Mouse (Mus musculus): ENCODE measurements around the gene Pigr. TPM values are rescaled to one million over a fixed set of nuclear protein-coding genes. Genes with fewer than 3 reads are reported as not detected.

Pigr gene
- polyA plus RNA-seq, 1 experiment from 2014 or later: not detected

Other genes starting within 250 kb of the Pigr start
- not detected in 2 replicates for gene Zp3r, start 197.1 kb upstream of the Pigr start, polyA plus RNA-seq (2016; fragmentation: Nextera tagmentation; extraction: Ambion mirVana)
- not detected in 2 replicates for gene C4bp, start 165.1 kb upstream of the Pigr start, polyA plus RNA-seq (2016; fragmentation: Nextera tagmentation; extraction: Ambion mirVana)
- not detected in 2 replicates for gene Gm29427, start 110.9 kb upstream of the Pigr start, polyA plus RNA-seq (2016; fragmentation: Nextera tagmentation; extraction: Ambion mirVana)
- gene Yod1, start 109.4 kb upstream of the Pigr start, polyA plus RNA-seq (2016; fragmentation: Nextera tagmentation; extraction: Ambion mirVana): 18.0 and 18.9 TPM in 2 replicates
- 14.0 and 14.3 TPM in 2 replicates for gene Pfkfb2, start 97.4 kb upstream of the Pigr start, polyA plus RNA-seq (2016; fragmentation: Nextera tagmentation; extraction: Ambion mirVana)
- gene AA986860, start 94.7 kb upstream of the Pigr start, polyA plus RNA-seq (2016; fragmentation: Nextera tagmentation; extraction: Ambion mirVana): 0.33 and 0.45 TPM in 2 replicates
- not detected in 2 replicates for gene Fcamr, start 25.8 kb upstream of the Pigr start, polyA plus RNA-seq (2016; fragmentation: Nextera tagmentation; extraction: Ambion mirVana)
- gene Fcmr, start 39.0 kb downstream of the Pigr start, polyA plus RNA-seq (2016; fragmentation: Nextera tagmentation; extraction: Ambion mirVana): not detected in 2 replicates
- gene Il24, start 60.8 kb downstream of the Pigr start, polyA plus RNA-seq (2016; fragmentation: Nextera tagmentation; extraction: Ambion mirVana): not detected in 2 replicates
- not detected in 2 replicates for gene Il20, start 84.8 kb downstream of the Pigr start, polyA plus RNA-seq (2016; fragmentation: Nextera tagmentation; extraction: Ambion mirVana)
- gene Il19, start 113.4 kb downstream of the Pigr start, polyA plus RNA-seq (2016; fragmentation: Nextera tagmentation; extraction: Ambion mirVana): not detected in 2 replicates
- gene Il10, start 193.2 kb downstream of the Pigr start, polyA plus RNA-seq (2016; fragmentation: Nextera tagmentation; extraction: Ambion mirVana): not detected in 2 replicates

Measured in forebrain, embryonic 12.5 days (tissue).